Mouse (Mus musculus) G1E (cell line): ENCODE measurements around the gene Mical3.

Experiments
- CTCF ChIP-seq: IDR thresholded peaks from 2 replicates; pipeline ENCODE4 v1.5.1; 2012; ENCODE audit warnings: low read depth, low read length, inconsistent platforms, mixed read lengths
- POLR2AphosphoS5 ChIP-seq: IDR thresholded peaks from 2 replicates; pipeline ENCODE4 v1.6.1; 2012; ENCODE audit warnings: low read depth, low read length, inconsistent platforms; ENCODE audit not compliant: insufficient replicate concordance
- TAL1 ChIP-seq: conservative IDR thresholded peaks from 2 replicates; pipeline ENCODE4 v1.6.1; 2012; ENCODE audit warnings: low read depth, low read length, inconsistent platforms, mixed read lengths

- no peak for TF ChIP-seq TAL1
- no peak for TF ChIP-seq CTCF
- TF ChIP-seq POLR2AphosphoS5, result no peak
These were observed 17.6 kb upstream of the Mical3 start for GRCm38 (mm10) chr6:121148360-121148759.
